Mouse (Mus musculus): ENCODE results near the gene Gm21732. TPM values are rescaled to one million over a fixed set of nuclear protein-coding genes. Genes with fewer than 3 reads are reported as not detected.

Gm21732 gene
- not detected for polyA plus RNA-seq (2017; shearing (Covaris generic))

GRCm38 (mm10) chrY:38575591-38575990 is at the start of gene Gm21732:
Gene Gm21732 (minus strand): TSS chrY:38575691.

Other genes with a start within 250 kb of the Gm21732 start
- gene Gm20897, start 73.5 kb downstream of the Gm21732 start, polyA plus RNA-seq (2017; shearing (Covaris generic)), result not detected